Mouse (Mus musculus): ENCODE data around the gene Ampd3.

DNA sequence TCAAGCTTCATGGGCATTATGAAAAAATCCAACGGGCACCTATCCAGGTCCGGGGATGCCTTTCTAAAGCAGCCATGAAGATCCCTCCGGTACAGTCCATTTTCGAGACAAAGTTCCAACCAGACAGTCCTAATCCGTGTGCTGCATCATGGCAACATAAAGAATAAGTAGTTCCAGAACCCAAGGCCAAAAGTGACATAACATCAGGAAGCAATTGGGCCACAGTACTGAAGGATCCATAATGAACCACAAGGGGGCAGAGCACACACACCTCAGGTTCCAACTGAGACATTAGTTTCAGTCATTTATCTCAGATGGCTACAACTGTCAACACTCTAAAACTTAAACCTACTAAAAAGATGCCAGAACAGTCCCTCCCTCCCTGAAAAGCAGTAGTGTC, 48.0 kb downstream of the Ampd3 start:
- TF ChIP-seq MAX (IDR thresholded peaks at IDR 0.05; ENCODE audit: low read length) (no peak), EP300 (IDR thresholded peaks at IDR 0.05; ENCODE audit: low read depth in 1 of 2, low read length in 2 of 2) (no peak), CTCF (IDR thresholded peaks at IDR 0.05 in 2 of 3, conservative IDR thresholded peaks at IDR 0.05 in 1 of 3; ENCODE audit: control insufficient read depth in 1 of 3, insufficient read depth in 1 of 3, low read depth in 2 of 3, low read length in 3 of 3, poor library complexity in 1 of 3, severe bottlenecking in 1 of 3) (peak; percentile 65 to 97 (median 84)), POLR2A (IDR thresholded peaks at IDR 0.05; ENCODE audit: control insufficient read depth in 1 of 2, insufficient read depth in 1 of 2, low read depth in 1 of 2, low read length in 2 of 2, poor library complexity in 1 of 2) (no peak), HCFC1 (IDR thresholded peaks at IDR 0.05; ENCODE audit: low read depth, low read length) (no peak), MEF2A (IDR thresholded peaks at IDR 0.05; ENCODE audit: extremely low read depth, insufficient replicate concordance, low read depth, low read length, poor library complexity, severe bottlenecking) (no peak), E2F4 (IDR thresholded peaks at IDR 0.05; ENCODE audit: borderline replicate concordance, low read depth, low read length) (no peak), BHLHE40 (IDR thresholded peaks at IDR 0.05; ENCODE audit: borderline replicate concordance, low read depth, low read length) (0 out of 2 replicates have a peak, but pooled peaks have one; percentile 29), RCOR1 (IDR thresholded peaks at IDR 0.05; ENCODE audit: low read depth, low read length) (no peak), POLR2AphosphoS2 (IDR thresholded peaks at IDR 0.05; ENCODE audit: low read length) (no peak)
